Mouse (Mus musculus) natural killer cell, adult 2 months (primary cell): Measurements from ENCODE around the gene Hist1h3g.
"Not testable (repeated sequence)": the region's sequence is repeated elsewhere in the genome, so short reads cannot be mapped to it uniquely, and the experiment has no call there.

Source experiments
- DNase-seq, 2 experiments: peaks; one replicate each; pipeline ENCODE4 v3.0.0; 2022; ENCODE audit warnings: low spot score in 2 of 2

Hist1h3g gene

DNA sequence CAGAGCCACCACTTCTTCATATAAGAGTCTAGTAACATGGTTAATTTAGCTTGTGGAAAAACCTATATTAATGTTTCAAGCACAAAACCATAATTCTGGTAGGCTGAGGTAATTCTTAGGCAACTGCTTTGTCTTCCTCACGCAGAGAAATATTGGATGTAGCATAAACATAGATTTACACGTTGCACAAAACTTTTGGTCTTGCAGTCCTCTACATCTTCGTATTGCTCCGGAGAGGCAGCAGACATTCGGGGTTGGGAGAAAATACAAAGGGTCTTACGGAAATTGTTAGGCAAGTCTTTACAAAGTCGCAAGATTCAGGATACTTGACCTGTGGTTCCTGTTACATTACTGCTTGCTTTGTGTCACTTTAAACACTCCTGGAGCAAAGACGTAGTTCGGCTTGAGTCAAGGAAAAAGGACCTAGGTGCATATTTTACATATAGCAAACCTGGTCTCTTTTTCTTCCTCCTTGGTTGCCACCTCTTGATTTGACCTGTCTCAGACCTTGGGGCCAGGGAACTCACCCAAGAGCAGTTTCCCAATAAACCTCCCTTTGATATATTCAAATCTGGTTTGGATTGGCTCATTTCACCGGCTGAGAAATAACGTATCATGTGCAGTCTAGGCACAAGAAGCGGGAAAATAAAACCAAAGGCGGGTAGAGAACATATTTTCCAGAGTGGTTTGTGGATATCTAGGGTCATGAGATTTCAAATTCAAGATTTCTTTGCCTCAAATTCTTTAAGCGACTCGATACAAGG lies 672 bp upstream of the Hist1h3g start:
- no peak for DNase-seq

- DNase-seq, result no peak
These were observed 1.0 kb downstream of the Hist1h3g start for GRCm38 (mm10) chr13:23536076-23536822.

DNA sequence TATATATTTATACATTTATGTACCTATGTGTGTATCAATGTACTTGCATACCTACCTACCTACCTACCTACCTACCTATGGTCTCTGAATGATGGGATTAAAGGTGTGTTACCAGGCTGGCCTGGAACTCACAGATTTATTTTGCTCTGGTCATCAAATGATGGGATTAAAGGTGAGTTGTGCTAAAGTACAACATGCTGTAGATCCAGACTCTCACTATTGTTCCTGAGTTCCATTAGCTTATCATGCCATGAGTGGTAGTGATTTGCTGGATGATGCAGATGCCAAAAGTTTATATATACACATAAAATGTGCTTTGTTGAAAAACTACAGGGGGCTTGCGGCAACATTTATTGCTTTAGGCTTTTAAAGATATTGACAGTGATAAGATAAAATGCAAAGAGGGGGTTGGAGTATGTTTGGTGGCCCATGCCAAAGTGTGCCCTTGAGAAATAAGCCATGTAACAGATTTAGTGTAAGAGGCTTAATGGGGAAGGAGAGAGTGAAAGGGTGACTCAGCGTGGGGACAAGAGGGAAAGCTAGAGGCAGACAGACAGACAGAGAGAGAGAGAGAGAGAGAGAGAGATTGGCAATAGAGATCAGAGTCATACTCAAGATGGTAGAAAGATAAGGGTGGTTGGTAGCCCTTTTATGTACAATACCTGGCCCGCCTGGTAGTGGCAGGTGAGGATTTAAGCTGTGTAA lies 1.9 kb downstream of the Hist1h3g start:
- DNase-seq, result no peak

DNA sequence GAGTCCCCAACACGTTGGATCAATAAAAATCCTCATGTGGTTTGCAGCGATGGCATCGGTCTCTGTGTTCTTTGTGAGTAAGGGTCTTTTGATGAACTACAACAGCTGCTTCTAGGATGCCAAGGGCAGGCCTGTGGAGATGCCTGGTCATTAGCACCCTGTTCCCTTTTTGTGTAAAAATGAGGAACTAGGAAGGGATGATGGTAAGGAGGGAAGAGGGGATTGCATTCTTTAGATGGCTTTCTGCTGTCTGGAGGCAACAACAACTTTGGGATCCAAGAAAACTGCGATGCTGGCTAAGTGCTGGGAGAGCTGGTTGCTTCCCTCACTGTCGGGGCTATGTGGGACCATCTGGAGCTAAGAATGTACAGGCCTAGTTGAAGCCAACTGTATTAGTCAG lies 3.0 kb downstream of the Hist1h3g start:
- no peak for DNase-seq

DNA sequence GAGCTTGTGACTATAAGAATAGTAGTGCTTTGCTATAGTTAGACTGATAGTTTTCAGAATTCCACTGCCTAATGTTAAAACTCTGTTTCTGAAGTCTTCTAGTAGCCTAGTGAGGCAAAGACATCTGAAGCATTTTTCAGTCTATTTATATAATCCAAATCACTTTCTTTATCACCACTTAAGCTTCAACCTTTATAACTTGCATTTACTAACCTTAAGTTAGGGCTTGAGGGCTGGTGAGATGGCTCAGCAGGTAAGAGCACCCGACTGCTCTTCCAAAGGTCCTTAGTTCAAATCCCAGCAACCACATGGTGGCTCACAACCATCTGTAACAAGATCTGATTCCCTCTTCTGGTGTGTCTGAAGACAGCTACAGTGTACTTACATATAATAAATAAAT lies 4.6 kb downstream of the Hist1h3g start:
- not testable (repeated sequence) for DNase-seq

DNA sequence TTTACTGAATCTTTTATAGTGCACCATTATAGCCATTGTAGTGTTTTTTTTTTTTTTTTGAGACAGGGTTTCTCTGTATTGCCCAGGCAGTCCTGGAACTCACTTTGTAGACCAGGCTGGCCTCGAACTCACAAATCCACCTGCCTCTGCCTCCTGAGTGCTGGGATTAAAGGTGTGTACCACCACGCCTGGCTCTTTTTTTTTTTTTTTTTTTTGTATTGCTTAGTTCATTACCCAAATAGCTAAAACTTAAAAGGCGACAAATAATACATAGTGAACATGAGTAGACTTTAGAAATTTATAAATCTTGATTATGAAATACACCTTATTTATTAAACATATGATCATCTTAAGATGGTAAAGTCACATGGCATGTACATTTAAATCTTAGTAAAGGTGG lies 6.3 kb downstream of the Hist1h3g start:
- no peak for DNase-seq

GRCm38 (mm10) chr13:23542225-23542980 lies 7.2 kb downstream of the Hist1h3g start:
- DNase-seq, result not testable (repeated sequence)

DNA sequence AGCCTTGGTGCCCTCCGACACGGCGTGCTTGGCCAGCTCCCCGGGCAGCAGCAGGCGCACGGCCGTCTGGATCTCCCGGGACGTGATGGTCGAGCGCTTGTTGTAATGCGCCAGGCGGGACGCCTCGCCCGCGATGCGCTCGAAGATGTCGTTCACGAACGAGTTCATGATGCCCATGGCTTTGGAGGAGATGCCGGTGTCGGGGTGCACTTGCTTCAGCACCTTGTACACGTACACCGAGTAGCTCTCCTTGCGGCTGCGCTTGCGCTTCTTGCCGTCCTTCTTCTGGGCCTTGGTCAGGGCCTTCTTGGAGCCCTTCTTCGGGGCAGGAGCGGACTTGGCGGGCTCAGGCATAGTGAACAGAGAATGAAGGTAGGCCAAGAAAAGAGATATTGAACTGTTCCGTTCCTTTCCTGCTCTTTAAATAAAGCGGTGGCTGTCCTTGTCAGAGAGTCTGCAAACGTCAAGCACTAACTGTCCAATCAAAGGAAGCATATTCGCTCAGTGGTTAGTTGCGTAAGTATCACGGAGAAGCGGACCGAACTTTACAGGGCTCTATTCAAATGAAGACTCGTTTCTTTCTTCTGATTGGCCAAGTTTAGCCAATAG lies 7.9 kb downstream of the Hist1h3g start, which contains the start of gene Hist1h2bh:
Gene Hist1h2bh (minus strand): TSS at position 394 of the 609 bp plus-strand sequence.
- DNase-seq, result peak; percentile 80 to 81

GRCm38 (mm10) chr13:23543965-23544786 lies 9.0 kb downstream of the Hist1h3g start, which contains the start of gene Hist1h3f:
Gene Hist1h3f (plus strand): TSS chr13:23544052.
- DNase-seq, result peak; percentile 86 to 88

DNA sequence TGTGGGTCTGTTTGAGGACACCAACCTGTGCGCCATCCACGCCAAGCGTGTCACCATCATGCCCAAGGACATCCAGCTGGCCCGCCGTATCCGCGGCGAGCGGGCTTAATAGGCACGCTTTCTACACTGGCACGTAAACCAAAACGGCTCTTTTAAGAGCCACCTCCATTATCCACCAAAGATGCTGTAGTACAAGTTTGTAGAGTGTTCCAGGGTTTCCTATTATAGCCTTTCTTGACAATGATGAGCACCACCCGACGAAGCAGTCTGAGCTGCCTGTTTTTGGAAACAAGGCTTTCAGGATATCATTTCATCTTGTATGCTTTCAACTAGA lies 9.5 kb downstream of the Hist1h3g start:
- not testable (repeated sequence) for DNase-seq

GRCm38 (mm10) chr13:23546694-23547093 lies 11.5 kb downstream of the Hist1h3g start:
- DNase-seq, result no peak

- DNase-seq, result no peak
These were observed 15.5 kb downstream of the Hist1h3g start for GRCm38 (mm10) chr13:23550761-23551145.

- peak; percentile 66 to 80 for DNase-seq
These were observed 16.1 kb downstream of the Hist1h3g start, which contains the start of gene Hist1h4f for GRCm38 (mm10) chr13:23551146-23551834. Gene Hist1h4f (minus strand): TSS chr13:23551648.

GRCm38 (mm10) chr13:23551931-23552914 lies 17.0 kb downstream of the Hist1h3g start:
- no peak for DNase-seq

GRCm38 (mm10) chr13:23552962-23553361 lies 17.7 kb downstream of the Hist1h3g start, which contains the start of gene Hist1h1d:
Gene Hist1h1d (plus strand): TSS chr13:23553262.
- DNase-seq, result no peak

GRCm38 (mm10) chr13:23554393-23554792 lies 19.2 kb downstream of the Hist1h3g start:
- DNase-seq, result no peak

GRCm38 (mm10) chr13:23554925-23555838 lies 20.0 kb downstream of the Hist1h3g start:
- peak; percentile 54 to 67 for DNase-seq
